Comparison of ENCODE assay signal across 13 mouse cellular contexts in the genomic region with DNA sequence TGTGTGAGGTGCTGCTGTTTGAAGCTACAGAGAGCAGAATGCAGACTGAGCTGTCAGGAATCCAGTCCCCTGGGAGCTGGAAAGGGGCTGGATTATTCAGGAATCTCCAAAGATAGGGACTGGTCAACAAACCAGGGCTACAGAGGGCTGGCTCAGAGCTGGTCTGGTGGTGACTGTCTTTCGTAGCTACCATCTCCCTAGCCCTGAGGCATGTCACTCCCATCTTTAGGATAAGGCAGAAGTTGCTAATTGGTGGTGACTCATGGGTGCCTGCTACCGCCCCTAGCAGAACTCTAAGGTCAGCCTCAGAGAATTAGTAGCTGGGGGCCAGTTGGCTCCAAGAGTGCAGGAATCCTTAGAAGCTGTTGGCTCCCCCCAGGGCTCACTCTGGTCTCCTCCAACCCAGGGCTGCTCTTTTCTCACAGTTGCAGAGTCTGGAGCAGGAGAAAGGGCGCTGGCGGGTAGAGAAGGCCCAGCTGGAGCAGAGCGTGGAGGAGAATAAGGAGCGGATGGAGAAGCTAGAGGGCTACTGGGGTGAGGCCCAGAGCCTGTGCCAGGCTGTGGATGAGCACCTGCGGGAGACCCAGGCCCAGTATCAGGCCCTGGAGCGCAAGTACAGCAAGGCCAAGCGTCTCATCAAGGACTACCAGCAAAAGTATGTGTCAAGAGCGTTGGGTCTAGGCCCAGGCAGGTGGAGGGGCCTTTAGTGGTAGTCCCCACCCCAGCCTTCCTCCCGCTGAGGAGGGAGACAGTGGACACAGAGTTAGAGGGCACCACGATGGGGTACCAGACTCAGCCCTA. TPM values are rescaled to one million over a fixed set of nuclear protein-coding genes. Genes with fewer than 3 reads are reported as not detected.
DNase-seq lines count a peak whose midpoint lies in the region; ATAC-seq and TF ChIP-seq lines count a peak whose summit lies in the region.
"Had no signal": no experiment of that assay in that cellular context is flagged by ENCODE, and none has a peak within 500 bp of the region (broad histone marks: within the 10 kb centered on the region; RNA-seq: fewer than 3 reads in every experiment).

No protein-coding gene starts in this region.

- ATAC-seq in hindbrain, embryonic 12.5 days (ENCODE audit: low FRiP score): no peak

- H3K27me3 ChIP-seq in hindbrain, embryonic 12.5 days: no peaks in the 10 kb centered on the region

- peak overlapping the region; percentile 43; the same call in 1 of the 2 replicates for H3K9ac ChIP-seq in hindbrain, embryonic 12.5 days
- H3K9ac ChIP-seq: lung, embryonic 14.5 days had no signal

- DNase-seq in gastrocnemius, adult 2 months: peak; percentile 35
- no peak for DNase-seq in gastrocnemius, postnatal 36 days
- DNase-seq in ovary, postnatal 36 days (ENCODE audit: low spot score): peak; percentile 7
- DNase-seq in ovary, postnatal 10 days (ENCODE audit: low spot score): no peak
- DNase-seq in urinary bladder, postnatal 10 days (ENCODE audit: low spot score): no peak
- DNase-seq in B cell, adult 2 months: no peak
- no peak for DNase-seq in thymus, adult 18-20 months
- DNase-seq: adrenal gland, postnatal 36 days; lung, embryonic 14.5 days had no signal

- no peak for TF ChIP-seq CTCF in gastrocnemius, adult 2 months (IDR thresholded peaks at IDR 0.05)

- H3K4me2 ChIP-seq in hindbrain, embryonic 12.5 days (replicated peaks): no peak overlapping the region
- H3K4me2 ChIP-seq: lung, embryonic 14.5 days had no signal

- H3K36me3 ChIP-seq in hindbrain, embryonic 12.5 days: peaks cover 53% of the 10 kb centered on the region

- intact Hi-C loops in gastrocnemius, adult 2 months (cut with DNase I): no loop called here
- intact Hi-C loops in gastrocnemius, postnatal 36 days (cut with DNase I): no loop called here

- 88% methylated on average over 12 of the region's 12 CpGs for WGBS in hindbrain, embryonic 12.5 days

- no peak overlapping the region for H3K4me3 ChIP-seq in gastrocnemius, adult 2 months
- no peak overlapping the region for H3K4me3 ChIP-seq in hindbrain, embryonic 12.5 days

- H3K27ac ChIP-seq in gastrocnemius, adult 2 months: peak overlapping the region; percentile 31
- H3K27ac ChIP-seq in hindbrain, embryonic 12.5 days: peak overlapping the region; percentile 60

- no peaks in the 10 kb centered on the region for H3K9me3 ChIP-seq in hindbrain, embryonic 12.5 days (replicated peaks)

- H3K4me1 ChIP-seq in hindbrain, embryonic 12.5 days: peaks cover 54% of the 10 kb centered on the region

RNA-seq across cellular contexts. Expression of gene Samd14, which starts 5.3 kb away (rescaled TPM):
- under 1 TPM; 0.28 to 0.42 TPM for total RNA-seq in gastrocnemius, adult 2 months (2021)
- total RNA-seq in gastrocnemius, postnatal 36 days (2021): under 1 TPM; 0.44 to 0.56 TPM
- 94.6 and 106 TPM in 2 replicates for polyA plus RNA-seq in hindbrain, embryonic 12.5 days (2016; fragmentation: Nextera tagmentation; extraction: Ambion mirVana)

RNA-seq across cellular contexts. Expression of gene Ppp1r9b, which starts 13.5 kb away (rescaled TPM):
- total RNA-seq in gastrocnemius, adult 2 months (2021): 10 to 100 TPM; 18.3 to 25.7 TPM
- 10 to 100 TPM; 21.9 to 22.0 TPM for total RNA-seq in gastrocnemius, postnatal 36 days (2021)
- 16.8 and 18.5 TPM in 2 replicates for polyA plus RNA-seq in hindbrain, embryonic 12.5 days (2016; fragmentation: Nextera tagmentation; extraction: Ambion mirVana)

RNA-seq across cellular contexts. Expression of gene Sgca, which starts 28.2 kb away (rescaled TPM):
- 100 to 1,000 TPM; 252 to 278 TPM for total RNA-seq in gastrocnemius, adult 2 months (2021)
- total RNA-seq in gastrocnemius, postnatal 36 days (2021): 100 to 1,000 TPM; 252 to 259 TPM
- polyA plus RNA-seq in hindbrain, embryonic 12.5 days (2016; fragmentation: Nextera tagmentation; extraction: Ambion mirVana): 0.43 and 1.5 TPM in 2 replicates
- total RNA-seq: adrenal gland, postnatal 36 days; common myeloid progenitor, adult 5-6 weeks had no signal
- polyA plus RNA-seq: lung, embryonic 14.5 days had no signal

RNA-seq across cellular contexts. Expression of gene Pdk2, which starts 36.8 kb away (rescaled TPM):
- 100 to 1,000 TPM; 471 to 485 TPM for total RNA-seq in gastrocnemius, adult 2 months (2021)
- total RNA-seq in gastrocnemius, postnatal 36 days (2021): 100 to 1,000 TPM; 370 to 480 TPM
- polyA plus RNA-seq in hindbrain, embryonic 12.5 days (2016; fragmentation: Nextera tagmentation; extraction: Ambion mirVana): 22.5 and 25.6 TPM in 2 replicates

RNA-seq across cellular contexts. Expression of gene Hils1, which starts 36.9 kb away (rescaled TPM):
- total RNA-seq in gastrocnemius, adult 2 months (2021): not detected
- not detected for total RNA-seq in gastrocnemius, postnatal 36 days (2021)
- polyA plus RNA-seq in hindbrain, embryonic 12.5 days (2016; fragmentation: Nextera tagmentation; extraction: Ambion mirVana): not detected in 2 replicates
- total RNA-seq: adrenal gland, postnatal 36 days; common myeloid progenitor, adult 5-6 weeks; gastrocnemius, adult 18-20 months had no signal
- polyA plus RNA-seq: lung, embryonic 14.5 days; neural tube, embryonic 11.5 days had no signal

Comparison
In these comparisons a context has a peak if more than half of its experiments do, and no peak if none do; other contexts are left out.
1. DNase-seq: peak in gastrocnemius, adult 2 months (single experiment) and ovary, postnatal 36 days (single experiment); none in gastrocnemius, postnatal 36 days (0 of 2), ovary, postnatal 10 days (single experiment), urinary bladder, postnatal 10 days (single experiment), B cell, adult 2 months (0 of 2) and thymus, adult 18-20 months (0 of 2).